Mouse (Mus musculus): ENCODE measurements at regions not wholly inside any gene's neighbourhood (a gene's known extent, or its start where the extent isn't known, plus 50 kb on each side); places are given as distances from the start of the nearest gene placed in this dataset.

DNA sequence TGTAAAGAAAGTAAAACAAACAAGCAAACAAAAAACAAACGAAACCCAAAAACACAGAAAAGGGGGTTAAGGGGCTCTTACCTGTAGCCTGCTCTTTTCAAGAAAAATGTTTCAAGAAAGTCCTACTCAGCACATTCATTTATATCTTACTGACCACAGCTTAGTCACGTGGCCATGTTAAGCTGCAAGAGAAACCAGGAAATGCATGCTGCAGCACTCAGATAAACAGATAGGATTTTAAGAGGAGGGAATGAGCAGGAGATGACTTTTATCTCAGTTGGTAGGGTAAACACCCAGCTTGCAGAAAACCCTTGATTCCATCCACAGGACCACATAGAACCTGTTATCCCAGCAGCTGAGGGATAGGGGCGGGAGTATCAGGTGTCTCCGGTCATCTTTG is 62.9 kb upstream of the Sfmbt2 start:
- DNase-seq (ENCODE audit: low read depth, low spot score), result no peak

- no peak for DNase-seq (ENCODE audit: low read depth, low spot score)
Observed at GRCm38 (mm10) chr2:10309656-10310055, 60.7 kb upstream of the Sfmbt2 start.

DNA sequence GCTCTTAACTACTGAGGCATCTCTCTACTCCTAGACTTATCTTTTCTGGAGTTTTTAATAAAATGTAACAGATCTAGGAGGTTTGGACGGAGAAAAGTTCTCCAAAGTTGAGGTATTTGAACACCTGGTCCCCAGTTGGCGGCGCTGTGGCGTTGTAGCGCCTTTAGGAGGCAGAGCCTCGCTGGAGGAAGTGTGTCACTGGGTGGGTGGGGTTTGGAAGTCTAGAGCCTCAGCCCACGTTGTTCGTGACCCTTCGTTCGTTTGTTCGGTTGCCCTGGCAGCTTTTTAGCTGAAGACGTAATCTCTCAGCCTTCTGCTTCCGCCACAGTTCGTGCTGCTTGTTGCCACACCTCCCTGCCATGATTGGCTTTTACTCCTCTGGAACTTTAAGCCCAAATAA is 58.6 kb upstream of the Sfmbt2 start:
- no peak for DNase-seq (ENCODE audit: low read depth, low spot score)

DNA sequence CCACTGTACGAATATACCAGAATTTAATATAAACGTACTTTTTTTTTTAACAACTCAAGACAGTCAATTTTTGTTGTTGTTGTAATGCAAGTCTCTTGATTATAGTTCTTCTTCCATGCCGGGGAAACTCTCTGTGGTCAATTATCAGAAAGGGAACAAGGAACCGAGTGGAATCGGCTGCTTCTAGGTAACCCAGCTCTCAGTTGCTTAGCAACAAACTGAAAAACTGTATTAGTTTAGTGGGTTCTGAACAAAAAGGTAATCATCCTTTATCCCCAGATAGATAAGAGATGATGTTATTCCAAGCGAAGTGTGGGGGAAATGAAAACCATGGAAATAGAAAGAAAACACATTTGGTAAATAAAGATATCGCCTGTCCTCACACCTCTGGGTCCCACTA is 57.9 kb upstream of the Sfmbt2 start:
- DNase-seq (ENCODE audit: low read depth, low spot score), result peak; percentile 8

DNA sequence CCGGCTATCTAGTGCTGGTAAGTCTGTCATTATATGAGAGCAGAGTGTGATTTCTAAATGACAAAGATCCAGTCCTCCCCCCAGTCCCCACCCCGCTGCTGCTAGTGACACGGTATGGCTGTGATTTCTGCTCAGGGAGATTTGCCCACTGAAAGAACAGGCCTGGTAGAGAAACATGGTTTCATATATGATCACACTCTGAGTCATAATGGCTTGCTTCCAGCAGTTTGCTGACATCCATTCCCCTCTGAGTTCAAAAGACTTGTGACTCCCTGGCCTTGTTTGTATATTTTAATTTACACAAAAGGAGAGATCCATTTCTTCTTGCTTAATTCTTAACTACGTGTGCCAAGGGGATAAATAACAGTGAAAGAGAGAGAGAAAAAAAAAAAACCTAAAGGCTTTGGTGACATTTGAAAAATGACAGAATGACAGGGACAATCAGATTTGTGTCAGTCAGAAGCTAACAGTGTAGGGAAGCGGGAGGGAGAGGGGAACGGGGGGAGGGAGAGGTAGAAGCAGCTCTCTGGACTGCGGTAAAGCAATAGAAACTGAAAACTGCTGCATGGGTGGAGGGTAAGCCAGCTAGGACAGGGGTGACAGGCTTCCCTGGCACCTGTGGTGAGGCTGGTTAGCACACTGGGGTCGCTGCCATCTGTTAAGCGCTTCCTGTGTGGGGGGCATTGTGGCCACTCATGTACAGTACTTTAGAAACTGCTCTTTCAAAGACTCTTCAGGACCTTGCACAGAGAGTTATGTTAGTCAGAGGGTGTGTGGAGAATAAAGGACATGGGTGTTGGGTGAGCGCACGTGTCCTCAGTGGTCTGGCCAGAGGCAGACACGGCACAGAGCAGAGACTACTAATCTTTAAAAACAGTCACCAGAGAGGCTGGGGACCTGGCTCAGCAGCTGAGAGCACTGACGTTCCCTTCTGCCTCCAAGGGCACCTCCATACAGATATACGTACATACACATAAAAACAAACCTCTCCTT is 55.8 kb upstream of the Sfmbt2 start:
- DNase-seq (ENCODE audit: low read depth, low spot score), result no peak

- DNase-seq (ENCODE audit: low read depth, low spot score), result no peak
Observed at GRCm38 (mm10) chr2:10316347-10316746, 54.0 kb upstream of the Sfmbt2 start.

DNA sequence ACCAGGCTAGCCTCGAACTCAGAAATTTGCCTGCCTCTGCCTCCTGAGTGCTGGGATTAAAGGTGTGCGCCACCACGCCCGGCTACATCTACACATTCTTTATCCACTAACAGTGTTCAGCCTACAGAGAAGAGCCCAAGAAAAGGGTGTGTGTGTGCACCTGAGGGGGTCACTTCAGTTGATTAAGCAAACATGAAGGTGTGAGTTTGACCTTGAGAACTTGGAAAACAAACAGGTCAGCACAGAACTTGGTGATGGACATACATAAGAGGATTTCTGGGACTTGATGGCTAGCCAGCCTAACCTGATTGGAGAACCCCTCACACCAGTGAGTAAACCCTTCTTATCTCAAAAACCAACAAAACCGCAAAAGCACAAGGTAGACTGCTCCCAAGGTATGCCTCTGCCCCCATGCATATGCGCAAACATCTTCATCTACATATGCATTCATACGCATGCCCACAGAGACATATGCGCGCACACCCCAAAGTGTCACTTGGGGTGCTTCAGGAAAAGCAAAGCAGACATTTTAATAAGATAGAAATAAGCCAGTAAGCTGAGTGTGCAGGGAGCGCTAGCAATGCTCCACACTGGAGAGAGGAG is 52.0 kb upstream of the Sfmbt2 start:
- no peak for DNase-seq (ENCODE audit: low read depth, low spot score)

Data from telencephalon, adult 2 months (tissue).